Mouse (Mus musculus): ENCODE results near the gene Phactr3. TPM values are rescaled to one million over a fixed set of nuclear protein-coding genes. Genes with fewer than 3 reads are reported as not detected.

Phactr3 gene
- polyA plus RNA-seq, 1 experiment from 2014 or later = 71.8 TPM

GRCm38 (mm10) chr2:178131011-178131410 is 12.2 kb downstream of the Phactr3 start:
- Histone ChIP-seq H3K9me3 (ENCODE audit: control insufficient read depth, low read length) (no peaks in the 10 kb centered on the region), H3K27ac (ENCODE audit: low read length) (no peak overlapping the region), H3K4me3 (replicated peaks; ENCODE audit: low read length) (no peak overlapping the region), H3K4me2 (ENCODE audit: low read length) (no peak overlapping the region), H3K27me3 (replicated peaks; ENCODE audit: control insufficient read depth, insufficient read depth, low read length) (no peaks in the 10 kb centered on the region), H3K36me3 (ENCODE audit: control insufficient read depth, insufficient read depth) (no peaks in the 10 kb centered on the region), H3K9ac (replicated peaks; ENCODE audit: low read depth, low read length) (no peak overlapping the region), H3K4me1 (replicated peaks; ENCODE audit: control insufficient read depth, insufficient read depth, low read length) (no peaks in the 10 kb centered on the region)
- ATAC-seq = no peak
- WGBS = 71% methylated on average over 5 of the region's 5 CpGs

GRCm38 (mm10) chr2:178131606-178132365 is 13.0 kb downstream of the Phactr3 start:
- Histone ChIP-seq H3K36me3 (ENCODE audit: control insufficient read depth, insufficient read depth) (no peaks in the 10 kb centered on the region), H3K4me1 (replicated peaks; ENCODE audit: control insufficient read depth, insufficient read depth, low read length) (no peaks in the 10 kb centered on the region), H3K27me3 (replicated peaks; ENCODE audit: control insufficient read depth, insufficient read depth, low read length) (no peaks in the 10 kb centered on the region), H3K4me2 (ENCODE audit: low read length) (no peak overlapping the region), H3K4me3 (replicated peaks; ENCODE audit: low read length) (no peak overlapping the region), H3K9ac (replicated peaks; ENCODE audit: low read depth, low read length) (no peak overlapping the region), H3K27ac (ENCODE audit: low read length) (no peak overlapping the region), H3K9me3 (ENCODE audit: control insufficient read depth, low read length) (no peaks in the 10 kb centered on the region)
- WGBS = 92% methylated on average over 5 of the region's 5 CpGs
- ATAC-seq = no peak

GRCm38 (mm10) chr2:178135713-178136112 is 16.9 kb downstream of the Phactr3 start:
- no peaks in the 10 kb centered on the region for H3K36me3 ChIP-seq (ENCODE audit: control insufficient read depth, insufficient read depth)
- no peak overlapping the region for H3K4me3 ChIP-seq (replicated peaks; ENCODE audit: low read length)
- ATAC-seq = no peak
- no peaks in the 10 kb centered on the region for H3K4me1 ChIP-seq (replicated peaks; ENCODE audit: control insufficient read depth, insufficient read depth, low read length)
- H3K9ac ChIP-seq (replicated peaks; ENCODE audit: low read depth, low read length) = no peak overlapping the region
- WGBS = 30% methylated on average over 4 of the region's 4 CpGs
- no peak overlapping the region for H3K4me2 ChIP-seq (ENCODE audit: low read length)
- no peaks in the 10 kb centered on the region for H3K9me3 ChIP-seq (ENCODE audit: control insufficient read depth, low read length)
- H3K27ac ChIP-seq (ENCODE audit: low read length) = no peak overlapping the region
- H3K27me3 ChIP-seq (replicated peaks; ENCODE audit: control insufficient read depth, insufficient read depth, low read length) = no peaks in the 10 kb centered on the region

- H3K4me3 ChIP-seq (replicated peaks; ENCODE audit: low read length) = no peak overlapping the region
- H3K27ac ChIP-seq (ENCODE audit: low read length) = no peak overlapping the region
- no peaks in the 10 kb centered on the region for H3K36me3 ChIP-seq (ENCODE audit: control insufficient read depth, insufficient read depth)
- H3K9ac ChIP-seq (replicated peaks; ENCODE audit: low read depth, low read length) = no peak overlapping the region
- ATAC-seq = no peak
- no peaks in the 10 kb centered on the region for H3K27me3 ChIP-seq (replicated peaks; ENCODE audit: control insufficient read depth, insufficient read depth, low read length)
- no peaks in the 10 kb centered on the region for H3K9me3 ChIP-seq (ENCODE audit: control insufficient read depth, low read length)
- H3K4me1 ChIP-seq (replicated peaks; ENCODE audit: control insufficient read depth, insufficient read depth, low read length) = peaks cover 6% of the 10 kb centered on the region
- 3% methylated on average over 3 of the region's 3 CpGs for WGBS
- no peak overlapping the region for H3K4me2 ChIP-seq (ENCODE audit: low read length)
Measured at GRCm38 (mm10) chr2:178137518-178137917, 18.7 kb downstream of the Phactr3 start.

DNA sequence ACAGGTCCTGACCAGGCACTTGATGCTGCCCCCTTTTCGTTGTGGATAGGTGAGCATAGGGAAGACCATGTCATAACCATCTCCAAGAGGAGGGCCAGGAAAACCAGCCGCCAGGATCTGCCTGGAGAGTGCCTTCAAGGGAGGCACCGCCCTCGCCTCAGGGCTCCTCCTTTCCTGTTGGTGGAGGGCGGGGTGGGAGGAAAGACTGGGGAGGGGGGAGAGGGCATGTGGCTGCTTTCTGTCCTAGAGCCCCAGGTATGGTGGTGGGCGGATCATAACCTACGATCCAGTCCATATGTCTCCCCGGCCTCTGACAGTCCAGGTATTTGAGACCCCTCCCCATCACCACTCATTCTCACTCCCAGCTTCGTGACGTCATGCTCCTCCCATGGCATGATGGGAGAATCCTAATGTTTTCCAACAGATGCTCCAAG is 22.7 kb downstream of the Phactr3 start:
- no peaks in the 10 kb centered on the region for H3K9me3 ChIP-seq (ENCODE audit: control insufficient read depth, low read length)
- peak overlapping the region; percentile 58 for H3K9ac ChIP-seq (replicated peaks; ENCODE audit: low read depth, low read length)
- peak overlapping the region; percentile 73 for H3K27ac ChIP-seq (ENCODE audit: low read length)
- H3K4me3 ChIP-seq (replicated peaks; ENCODE audit: low read length) = peak overlapping the region; percentile 76
- H3K36me3 ChIP-seq (ENCODE audit: control insufficient read depth, insufficient read depth) = no peaks in the 10 kb centered on the region
- peaks cover 18% of the 10 kb centered on the region for H3K4me1 ChIP-seq (replicated peaks; ENCODE audit: control insufficient read depth, insufficient read depth, low read length)
- no peaks in the 10 kb centered on the region for H3K27me3 ChIP-seq (replicated peaks; ENCODE audit: control insufficient read depth, insufficient read depth, low read length)
- ATAC-seq = peak; percentile 75
- 0% methylated on average over 9 of the region's 10 CpGs for WGBS
- H3K4me2 ChIP-seq (ENCODE audit: low read length) = peak overlapping the region; percentile 94

DNA sequence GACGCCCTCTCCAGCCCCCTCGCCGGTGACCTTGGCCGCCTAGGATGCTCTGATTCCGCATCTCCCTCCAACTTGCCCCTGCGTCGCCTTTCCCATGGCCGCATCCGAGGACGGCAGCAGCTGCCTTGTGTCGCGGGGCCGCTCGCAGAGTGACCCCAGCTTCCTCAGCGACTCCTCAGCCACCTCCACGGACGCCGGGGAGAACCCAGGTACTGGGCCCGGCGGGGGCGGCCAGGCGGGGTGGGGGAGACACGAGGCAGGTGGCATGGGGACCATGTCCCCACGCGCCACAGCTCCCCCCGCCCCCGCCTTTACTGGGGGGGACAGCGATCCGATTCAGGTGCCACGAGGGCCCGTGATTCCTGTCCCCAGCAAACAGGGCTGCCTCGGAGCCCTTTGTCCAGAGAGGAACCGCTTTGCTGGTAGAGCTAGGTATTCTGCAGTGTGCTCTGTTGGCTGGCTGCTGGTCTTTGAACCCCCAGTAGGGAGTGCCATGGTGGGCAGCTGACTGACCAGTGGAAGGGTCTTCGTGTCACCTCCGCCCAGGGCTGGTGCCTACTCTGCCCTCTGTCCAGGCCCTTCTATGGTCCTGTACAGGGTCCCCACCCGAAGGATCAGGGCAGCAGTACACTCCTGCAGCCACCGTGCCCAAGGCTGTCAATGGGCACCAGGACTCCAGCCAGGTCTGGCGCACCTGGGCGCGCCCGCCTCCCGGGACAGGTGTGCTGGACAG is 23.7 kb downstream of the Phactr3 start:
- peak overlapping the region; percentile 96 for H3K9ac ChIP-seq (replicated peaks; ENCODE audit: low read depth, low read length)
- peaks cover 18% of the 10 kb centered on the region for H3K4me1 ChIP-seq (replicated peaks; ENCODE audit: control insufficient read depth, insufficient read depth, low read length)
- peak overlapping the region; percentile 76 for H3K4me3 ChIP-seq (replicated peaks; ENCODE audit: low read length)
- WGBS = 8% methylated on average over 41 of the region's 42 CpGs
- peak overlapping the region; percentile 94 for H3K4me2 ChIP-seq (ENCODE audit: low read length)
- no peaks in the 10 kb centered on the region for H3K36me3 ChIP-seq (ENCODE audit: control insufficient read depth, insufficient read depth)
- H3K9me3 ChIP-seq (ENCODE audit: control insufficient read depth, low read length) = no peaks in the 10 kb centered on the region
- peak overlapping the region; percentile 73 for H3K27ac ChIP-seq (ENCODE audit: low read length)
- peak; percentile 35 for ATAC-seq
- H3K27me3 ChIP-seq (replicated peaks; ENCODE audit: control insufficient read depth, insufficient read depth, low read length) = no peaks in the 10 kb centered on the region

DNA sequence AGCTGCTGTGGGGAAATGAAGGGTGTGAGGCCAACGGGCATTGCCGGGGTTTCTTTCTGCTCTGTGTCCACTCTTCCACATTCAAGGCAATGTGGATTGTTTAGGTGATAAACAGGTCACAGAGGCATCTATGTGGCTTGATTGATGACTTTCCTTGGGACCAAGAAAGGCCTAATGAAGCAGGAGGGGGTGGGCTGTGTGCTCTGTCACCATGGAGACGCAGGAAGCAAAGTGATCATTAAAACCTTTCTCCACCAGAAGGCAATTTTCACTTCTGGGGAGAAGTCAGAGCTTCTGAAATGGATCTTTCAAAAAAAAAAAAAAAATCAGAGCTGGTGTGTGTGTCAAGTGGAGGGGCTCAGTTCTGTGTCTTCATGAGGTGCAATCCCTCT is 24.2 kb downstream of the Phactr3 start:
- Histone ChIP-seq H3K27ac (ENCODE audit: low read length) (peak overlapping the region; percentile 73), H3K4me3 (replicated peaks; ENCODE audit: low read length) (peak overlapping the region; percentile 76), H3K9ac (replicated peaks; ENCODE audit: low read depth, low read length) (peak overlapping the region; percentile 96), H3K9me3 (ENCODE audit: control insufficient read depth, low read length) (no peaks in the 10 kb centered on the region), H3K27me3 (replicated peaks; ENCODE audit: control insufficient read depth, insufficient read depth, low read length) (no peaks in the 10 kb centered on the region), H3K4me1 (replicated peaks; ENCODE audit: control insufficient read depth, insufficient read depth, low read length) (peaks cover 18% of the 10 kb centered on the region), H3K4me2 (ENCODE audit: low read length) (peak overlapping the region; percentile 94), H3K36me3 (ENCODE audit: control insufficient read depth, insufficient read depth) (no peaks in the 10 kb centered on the region)
- 27% methylated on average over 3 of the region's 3 CpGs for WGBS
- ATAC-seq = no peak

GRCm38 (mm10) chr2:178143898-178144297 is 25.1 kb downstream of the Phactr3 start:
- Histone ChIP-seq H3K4me2 (ENCODE audit: low read length) (peak overlapping the region; percentile 94), H3K9me3 (ENCODE audit: control insufficient read depth, low read length) (no peaks in the 10 kb centered on the region), H3K4me3 (replicated peaks; ENCODE audit: low read length) (peak overlapping the region; percentile 76), H3K27ac (ENCODE audit: low read length) (no peak overlapping the region), H3K36me3 (ENCODE audit: control insufficient read depth, insufficient read depth) (no peaks in the 10 kb centered on the region), H3K27me3 (replicated peaks; ENCODE audit: control insufficient read depth, insufficient read depth, low read length) (no peaks in the 10 kb centered on the region), H3K4me1 (replicated peaks; ENCODE audit: control insufficient read depth, insufficient read depth, low read length) (peaks cover 18% of the 10 kb centered on the region), H3K9ac (replicated peaks; ENCODE audit: low read depth, low read length) (no peak overlapping the region)
- ATAC-seq = no peak
- WGBS = 55% methylated on average over 1 of the region's 1 CpGs

DNA sequence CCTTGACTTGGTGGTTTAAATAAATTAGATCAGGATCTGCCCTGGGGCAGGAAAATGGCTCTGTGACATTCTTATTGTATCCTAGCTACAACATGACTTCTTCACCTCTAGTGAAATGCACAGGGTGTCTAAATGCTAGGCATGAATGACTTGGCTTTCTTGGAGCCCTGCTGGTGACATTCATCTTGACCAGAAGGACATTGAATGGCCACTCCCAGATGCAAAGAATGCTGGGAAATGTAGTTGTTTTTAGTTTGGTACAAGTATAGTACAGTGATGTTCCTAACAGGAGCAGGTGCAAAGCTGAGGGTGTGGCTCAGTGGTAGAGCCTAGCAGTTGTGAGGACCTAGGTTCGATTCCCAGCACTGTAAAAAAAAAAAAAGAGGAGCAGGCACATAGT is 30.5 kb downstream of the Phactr3 start:
- ATAC-seq = no peak
- H3K9me3 ChIP-seq (ENCODE audit: control insufficient read depth, low read length) = no peaks in the 10 kb centered on the region
- no peaks in the 10 kb centered on the region for H3K27me3 ChIP-seq (replicated peaks; ENCODE audit: control insufficient read depth, insufficient read depth, low read length)
- H3K27ac ChIP-seq (ENCODE audit: low read length) = no peak overlapping the region
- no peak overlapping the region for H3K4me2 ChIP-seq (ENCODE audit: low read length)
- 64% methylated on average over 1 of the region's 1 CpGs for WGBS
- H3K36me3 ChIP-seq (ENCODE audit: control insufficient read depth, insufficient read depth) = no peaks in the 10 kb centered on the region
- H3K4me1 ChIP-seq (replicated peaks; ENCODE audit: control insufficient read depth, insufficient read depth, low read length) = peaks cover 6% of the 10 kb centered on the region
- no peak overlapping the region for H3K4me3 ChIP-seq (replicated peaks; ENCODE audit: low read length)
- no peak overlapping the region for H3K9ac ChIP-seq (replicated peaks; ENCODE audit: low read depth, low read length)
